Mouse (Mus musculus): Measurements from ENCODE around the gene Usp43. TPM values are rescaled to one million over a fixed set of nuclear protein-coding genes. Genes with fewer than 3 reads are reported as not detected.

The Usp43 gene
- polyA plus RNA-seq, 1 experiment: 0.70 TPM

DNA sequence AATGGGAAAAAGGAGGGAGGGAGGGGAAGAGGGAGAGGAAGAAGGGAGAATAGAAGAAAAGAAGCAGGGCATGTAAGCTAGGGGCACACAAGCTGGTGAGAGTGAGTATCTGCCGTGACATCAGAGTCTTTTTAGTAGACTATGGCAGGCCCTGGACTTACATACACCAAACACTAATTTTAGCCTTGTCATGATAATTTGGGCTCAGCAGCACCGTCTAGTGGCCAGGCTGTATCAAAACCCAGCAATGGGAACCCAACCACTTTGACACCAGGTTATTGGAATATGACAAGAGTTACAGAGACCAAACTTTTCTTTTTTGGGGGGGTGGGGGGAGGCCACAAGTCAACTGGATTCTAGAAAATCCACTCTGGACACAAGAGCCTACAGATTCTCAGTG, 66.9 kb downstream of the Usp43 start:
- H3K27ac ChIP-seq (ENCODE audit: insufficient read depth, low read length): no peak overlapping the region
- WGBS: 32% methylated on average over 2 of the region's 2 CpGs
- TF ChIP-seq POLR2A (IDR thresholded peaks at IDR 0.05; ENCODE audit: borderline replicate concordance, insufficient read depth, low read length) (no peak), CTCF (IDR thresholded peaks at IDR 0.05; ENCODE audit: borderline replicate concordance, insufficient read depth, low read depth, low read length) (peak; percentile 65; the same call in 1 of the 2 replicates)
- no peaks in the 10 kb centered on the region for H3K27me3 ChIP-seq (ENCODE audit: control insufficient read depth, insufficient read depth, low read length)
- H3K4me1 ChIP-seq (ENCODE audit: control insufficient read depth, insufficient read depth, low read length): no peaks in the 10 kb centered on the region
- peak in 1 of 2 experiments; percentile 20 for DNase-seq
- no peak overlapping the region for H3K4me3 ChIP-seq (replicated peaks; ENCODE audit: insufficient read depth, low read depth, low read length)

DNA sequence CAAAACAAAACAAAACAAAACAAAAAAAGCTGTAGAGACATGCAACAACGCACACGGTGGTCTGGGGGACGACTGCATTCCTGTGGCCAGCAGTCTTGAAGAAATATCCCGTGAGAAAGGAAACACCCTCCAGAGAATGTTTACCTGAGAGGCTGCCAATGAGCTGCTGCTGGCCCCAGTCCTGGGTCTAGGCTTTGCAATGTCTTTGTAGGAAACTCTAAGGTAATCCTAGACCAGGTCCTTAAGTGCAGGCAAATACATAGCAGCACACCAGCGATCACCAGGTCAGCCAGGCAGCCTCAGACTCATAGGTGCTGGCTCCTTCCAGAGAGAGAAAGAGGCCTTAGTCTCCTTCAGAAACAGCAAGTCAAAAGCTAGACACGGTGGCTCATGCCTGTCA, 68.0 kb downstream of the Usp43 start:
- no peaks in the 10 kb centered on the region for H3K27me3 ChIP-seq (ENCODE audit: control insufficient read depth, insufficient read depth, low read length)
- no peak for DNase-seq
- TF ChIP-seq POLR2A (IDR thresholded peaks at IDR 0.05; ENCODE audit: borderline replicate concordance, insufficient read depth, low read length) (no peak), CTCF (IDR thresholded peaks at IDR 0.05; ENCODE audit: borderline replicate concordance, insufficient read depth, low read depth, low read length) (no peak)
- no peak overlapping the region for H3K27ac ChIP-seq (ENCODE audit: insufficient read depth, low read length)
- H3K4me1 ChIP-seq (ENCODE audit: control insufficient read depth, insufficient read depth, low read length): no peaks in the 10 kb centered on the region
- H3K4me3 ChIP-seq (replicated peaks; ENCODE audit: insufficient read depth, low read depth, low read length): no peak overlapping the region
- 65% methylated on average over 6 of the region's 6 CpGs for WGBS

DNA sequence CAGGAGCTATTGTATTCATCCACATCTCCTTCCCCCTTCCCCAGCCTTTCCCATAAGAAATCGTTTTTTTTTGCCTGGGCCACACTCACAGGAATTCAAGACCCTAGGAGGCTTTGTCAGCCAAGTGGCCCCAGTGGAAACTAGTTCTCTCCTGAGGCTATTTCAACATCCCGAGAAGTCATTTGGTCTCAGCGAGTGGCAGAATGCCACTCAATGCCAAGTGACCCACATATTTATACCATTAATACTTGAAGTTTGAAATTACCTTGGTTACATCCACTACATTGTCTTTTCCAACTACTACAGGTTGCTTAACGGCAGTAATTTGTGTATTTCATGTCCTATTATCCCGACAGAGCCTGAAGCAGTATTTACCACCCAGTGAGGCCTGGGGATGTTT, 70.2 kb downstream of the Usp43 start:
- Histone ChIP-seq H3K27ac (ENCODE audit: insufficient read depth, low read length) (no peak overlapping the region), H3K4me3 (replicated peaks; ENCODE audit: insufficient read depth, low read depth, low read length) (no peak overlapping the region), H3K27me3 (ENCODE audit: control insufficient read depth, insufficient read depth, low read length) (no peaks in the 10 kb centered on the region), H3K4me1 (ENCODE audit: control insufficient read depth, insufficient read depth, low read length) (no peaks in the 10 kb centered on the region)
- 61% methylated on average over 5 of the region's 5 CpGs for WGBS
- DNase-seq: no peak
- TF ChIP-seq CTCF (IDR thresholded peaks at IDR 0.05; ENCODE audit: borderline replicate concordance, insufficient read depth, low read depth, low read length) (no peak), POLR2A (IDR thresholded peaks at IDR 0.05; ENCODE audit: borderline replicate concordance, insufficient read depth, low read length) (no peak)

DNA sequence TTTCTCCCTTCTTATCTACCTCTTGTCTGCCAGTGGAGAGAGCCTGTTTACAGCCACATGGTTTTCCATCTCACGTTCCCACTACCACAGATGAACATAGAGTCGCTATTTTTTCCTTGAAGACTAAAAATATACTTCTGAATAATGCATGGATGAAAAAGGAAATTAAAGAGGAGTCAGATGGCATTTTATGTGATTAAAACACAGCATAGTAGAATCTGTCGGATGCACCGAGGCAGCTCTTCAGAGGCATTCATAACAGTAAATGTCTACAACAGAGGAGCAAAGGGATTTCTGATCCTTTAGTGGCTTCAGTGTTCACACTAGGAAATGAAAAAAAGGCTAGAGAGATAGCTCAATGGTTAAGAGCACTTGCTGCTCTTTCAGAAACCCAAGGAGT, 76.8 kb downstream of the Usp43 start:
- 88% methylated on average over 4 of the region's 4 CpGs for WGBS
- DNase-seq: no peak
- H3K4me1 ChIP-seq (ENCODE audit: control insufficient read depth, insufficient read depth, low read length): no peaks in the 10 kb centered on the region
- no peaks in the 10 kb centered on the region for H3K27me3 ChIP-seq (ENCODE audit: control insufficient read depth, insufficient read depth, low read length)
- TF ChIP-seq POLR2A (IDR thresholded peaks at IDR 0.05; ENCODE audit: borderline replicate concordance, insufficient read depth, low read length) (no peak), CTCF (IDR thresholded peaks at IDR 0.05; ENCODE audit: borderline replicate concordance, insufficient read depth, low read depth, low read length) (no peak)
- H3K4me3 ChIP-seq (replicated peaks; ENCODE audit: insufficient read depth, low read depth, low read length): no peak overlapping the region
- no peak overlapping the region for H3K27ac ChIP-seq (ENCODE audit: insufficient read depth, low read length)

DNA sequence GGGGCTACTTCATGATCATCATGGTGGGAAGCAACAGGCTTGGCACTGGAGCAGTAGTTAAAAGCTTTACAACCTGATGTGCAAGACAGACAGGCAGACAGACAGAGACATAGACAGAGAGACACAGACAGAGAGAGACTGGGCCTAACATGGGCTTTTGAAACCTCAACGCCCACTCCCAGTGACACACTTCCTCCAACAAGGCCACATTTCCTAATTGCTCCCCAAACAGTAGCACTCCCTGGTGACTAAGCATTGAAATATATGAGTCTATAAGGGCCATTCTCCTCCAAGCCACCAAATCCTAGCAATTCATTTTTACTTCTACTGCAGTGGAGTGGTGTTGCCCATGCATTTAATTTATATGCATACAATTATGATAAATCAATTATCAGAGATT, 82.1 kb downstream of the Usp43 start:
- Histone ChIP-seq H3K27me3 (ENCODE audit: control insufficient read depth, insufficient read depth, low read length) (no peaks in the 10 kb centered on the region), H3K27ac (ENCODE audit: insufficient read depth, low read length) (no peak overlapping the region), H3K4me3 (replicated peaks; ENCODE audit: insufficient read depth, low read depth, low read length) (no peak overlapping the region), H3K4me1 (ENCODE audit: control insufficient read depth, insufficient read depth, low read length) (no peaks in the 10 kb centered on the region)
- 96% methylated on average over 1 of the region's 1 CpGs for WGBS
- DNase-seq: no peak
- TF ChIP-seq CTCF (IDR thresholded peaks at IDR 0.05; ENCODE audit: borderline replicate concordance, insufficient read depth, low read depth, low read length): no peak
- no peak for TF ChIP-seq POLR2A (IDR thresholded peaks at IDR 0.05; ENCODE audit: borderline replicate concordance, insufficient read depth, low read length)

DNA sequence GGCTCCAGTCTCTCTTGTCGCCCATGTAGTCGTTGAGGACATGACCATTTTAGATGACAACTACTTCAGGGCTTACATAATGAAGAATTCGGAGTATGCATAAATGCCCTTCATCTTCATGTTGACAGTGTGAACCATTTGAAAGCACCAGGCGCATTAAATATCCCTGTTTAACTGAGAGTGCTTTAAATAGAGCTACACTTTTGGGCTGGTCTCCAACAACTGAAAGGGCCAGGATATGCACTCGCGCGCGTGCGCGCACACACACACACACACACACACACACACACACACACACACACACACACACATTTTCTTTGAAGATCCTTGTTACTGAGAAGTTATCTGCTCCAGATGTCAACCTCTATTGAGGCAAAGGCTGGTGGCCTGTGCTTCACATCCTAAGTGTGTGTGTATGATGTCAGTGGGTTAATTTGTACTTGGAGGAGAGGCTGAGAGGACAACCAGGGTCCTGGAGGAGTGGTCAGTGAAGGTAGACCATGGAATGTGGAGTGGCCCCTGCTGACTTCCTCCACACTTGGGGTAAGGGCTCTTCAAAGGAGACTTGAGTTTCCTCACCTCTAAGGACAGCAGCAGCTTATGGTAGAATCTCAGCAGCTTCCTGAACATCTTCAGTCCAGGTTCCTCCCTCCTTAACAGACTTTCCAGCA, 86.4 kb downstream of the Usp43 start:
- no peak overlapping the region for H3K27ac ChIP-seq (ENCODE audit: insufficient read depth, low read length)
- TF ChIP-seq POLR2A (IDR thresholded peaks at IDR 0.05; ENCODE audit: borderline replicate concordance, insufficient read depth, low read length) (no peak), CTCF (IDR thresholded peaks at IDR 0.05; ENCODE audit: borderline replicate concordance, insufficient read depth, low read depth, low read length) (no peak)
- no peak overlapping the region for H3K4me3 ChIP-seq (replicated peaks; ENCODE audit: insufficient read depth, low read depth, low read length)
- DNase-seq: no peak
- 94% methylated on average over 10 of the region's 10 CpGs for WGBS
- H3K27me3 ChIP-seq (ENCODE audit: control insufficient read depth, insufficient read depth, low read length): no peaks in the 10 kb centered on the region
- H3K4me1 ChIP-seq (ENCODE audit: control insufficient read depth, insufficient read depth, low read length): no peaks in the 10 kb centered on the region

DNA sequence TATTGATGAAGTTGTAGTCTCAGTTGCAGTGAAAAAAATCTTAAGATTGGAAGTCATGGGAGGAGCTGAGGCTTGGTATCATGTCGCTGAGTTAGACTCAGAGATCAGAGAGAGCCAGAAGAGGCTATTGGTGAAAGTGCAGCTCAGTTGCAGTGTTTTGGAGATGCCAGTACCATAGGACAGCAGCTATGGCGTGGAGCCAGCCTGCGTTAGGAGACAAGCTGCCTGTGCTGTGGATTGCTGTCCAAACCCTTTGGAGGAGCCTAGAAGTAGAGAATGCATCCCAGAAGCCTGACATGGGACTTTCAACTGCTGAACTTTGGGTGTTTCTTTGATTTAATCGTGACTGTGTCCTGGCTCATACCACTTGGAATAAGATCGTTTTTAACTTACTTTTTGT, 90.1 kb downstream of the Usp43 start:
- H3K4me1 ChIP-seq (ENCODE audit: control insufficient read depth, insufficient read depth, low read length): no peaks in the 10 kb centered on the region
- H3K27ac ChIP-seq (ENCODE audit: insufficient read depth, low read length): no peak overlapping the region
- H3K4me3 ChIP-seq (replicated peaks; ENCODE audit: insufficient read depth, low read depth, low read length): no peak overlapping the region
- DNase-seq: no peak
- TF ChIP-seq CTCF (IDR thresholded peaks at IDR 0.05; ENCODE audit: borderline replicate concordance, insufficient read depth, low read depth, low read length) (no peak), POLR2A (IDR thresholded peaks at IDR 0.05; ENCODE audit: borderline replicate concordance, insufficient read depth, low read length) (no peak)
- WGBS: 48% methylated on average over 5 of the region's 5 CpGs
- H3K27me3 ChIP-seq (ENCODE audit: control insufficient read depth, insufficient read depth, low read length): no peaks in the 10 kb centered on the region

DNA sequence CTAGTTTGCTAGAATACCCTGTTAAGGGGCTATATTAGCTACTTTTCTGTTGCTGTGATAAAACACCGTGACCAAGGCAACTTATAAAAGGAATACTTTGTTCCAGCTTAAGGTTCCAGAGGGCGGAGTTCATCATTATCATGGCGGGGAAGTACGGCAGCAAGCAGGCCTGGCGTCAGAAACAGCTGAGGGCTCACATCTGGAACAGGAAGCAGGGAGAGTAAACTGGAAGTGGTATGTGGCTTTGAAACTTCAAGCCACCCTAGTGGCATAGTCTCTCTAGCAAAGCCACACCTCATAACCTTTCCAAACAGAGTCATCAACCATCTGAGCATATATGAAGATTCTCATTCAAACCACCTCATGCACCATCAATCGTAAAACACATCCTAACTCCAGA, 92.4 kb downstream of the Usp43 start:
- TF ChIP-seq CTCF (IDR thresholded peaks at IDR 0.05; ENCODE audit: borderline replicate concordance, insufficient read depth, low read depth, low read length) (no peak), POLR2A (IDR thresholded peaks at IDR 0.05; ENCODE audit: borderline replicate concordance, insufficient read depth, low read length) (no peak)
- H3K27ac ChIP-seq (ENCODE audit: insufficient read depth, low read length): no peak overlapping the region
- DNase-seq: no peak
- H3K27me3 ChIP-seq (ENCODE audit: control insufficient read depth, insufficient read depth, low read length): no peaks in the 10 kb centered on the region
- 87% methylated on average over 6 of the region's 6 CpGs for WGBS
- H3K4me1 ChIP-seq (ENCODE audit: control insufficient read depth, insufficient read depth, low read length): no peaks in the 10 kb centered on the region
- H3K4me3 ChIP-seq (replicated peaks; ENCODE audit: insufficient read depth, low read depth, low read length): no peak overlapping the region

Data from cerebellum, adult 2 months (tissue).